Mouse (Mus musculus) stomach, embryonic 14.5 days (tissue): ENCODE data around the gene Jun. TPM values are rescaled to one million over a fixed set of nuclear protein-coding genes. Genes with fewer than 3 reads are reported as not detected.

Source experiments
- ATAC-seq: fragments of 200-750 bp; cut with Nextera tagmentation; 2 replicates; pipeline ENCODE4 v1.8.0; 2017; ENCODE audit warnings: low read depth, moderate TSS enrichment; ENCODE audit not compliant: insufficient number of reproducible peaks, insufficient read depth, low FRiP score
- H3K27ac ChIP-seq: fragments of 300-500 bp; sonication (generic); 2 replicates; pipeline ENCODE4 v1.5.1; 2014; ENCODE audit warnings: mild to moderate bottlenecking, low read length, moderate library complexity, mixed read lengths
- H3K27me3 ChIP-seq: fragments of 300-500 bp; sonication (generic); 2 replicates; pipeline ENCODE4 v1.6.1; 2014; ENCODE audit warnings: low read length, control low read depth, mixed read lengths; ENCODE audit not compliant: control insufficient read depth, insufficient read depth
- H3K36me3 ChIP-seq: fragments of 300-500 bp; sonication (generic); 2 replicates; pipeline ENCODE4 v1.6.1; 2014; ENCODE audit warnings: mild to moderate bottlenecking, control low read depth, low read length, moderate library complexity, mixed read lengths; ENCODE audit not compliant: control insufficient read depth, insufficient read depth
- H3K4me1 ChIP-seq: fragments of 300-500 bp; sonication (generic); 2 replicates; pipeline ENCODE4 v1.6.1; 2014; ENCODE audit warnings: low read length, control low read depth, mixed read lengths; ENCODE audit not compliant: control insufficient read depth, insufficient read depth
- H3K4me2 ChIP-seq: fragments of 300-500 bp; sonication (generic); replicated peaks from 2 replicates; pipeline ENCODE4 v1.6.1; 2014; ENCODE audit warnings: low read depth, low read length, control low read depth
- H3K4me3 ChIP-seq: fragments of 300-500 bp; sonication (generic); 2 replicates; pipeline ENCODE4 v1.5.1; 2014; ENCODE audit warnings: low read depth, low read length, control low read depth
- H3K9ac ChIP-seq: fragments of 300-500 bp; sonication (generic); replicated peaks from 2 replicates; pipeline ENCODE4 v1.6.1; 2014; ENCODE audit warnings: low read depth, mild to moderate bottlenecking, control low read depth, low read length, moderate library complexity, mixed read lengths
- H3K9me3 ChIP-seq: fragments of 300-500 bp; sonication (generic); 2 replicates; pipeline ENCODE4 v1.6.1; 2016; ENCODE audit warnings: low read depth, low read length, control low read depth; ENCODE audit not compliant: control insufficient read depth
- WGBS: fragments of 180-500 bp; shearing (Covaris S2); extraction: QIAGEN DNeasy Blood & Tissue Kit; methylation state at CpG from one replicate; pipeline ENCODE4 v1.1.7; 2014; 5-methylcytosine and 5-hydroxymethylcytosine counted together
- polyA plus RNA-seq: library from polyadenylated mRNA; unstranded; fragments of >200 nt; fragmentation: Nextera tagmentation; extraction: Ambion mirVana; gene quantifications from 2 replicates; pipeline ENCODE4 v1.2.1, GENCODE M21; 2014

Jun gene
- polyA plus RNA-seq, 1 experiment from 2014 or later, result 55.1 TPM

- no peak overlapping the region for H3K27ac ChIP-seq
- no peak overlapping the region for H3K4me2 ChIP-seq
- H3K36me3 ChIP-seq, result no peaks in the 10 kb centered on the region
- no peaks in the 10 kb centered on the region for H3K27me3 ChIP-seq
- ATAC-seq, result no peak
- no peak overlapping the region for H3K9ac ChIP-seq
- no peaks in the 10 kb centered on the region for H3K9me3 ChIP-seq
- H3K4me1 ChIP-seq, result no peaks in the 10 kb centered on the region
- no peak overlapping the region for H3K4me3 ChIP-seq
Measured at GRCm38 (mm10) chr4:95012256-95012655, 39.8 kb downstream of the Jun start.

GRCm38 (mm10) chr4:95008175-95009057, 43.6 kb downstream of the Jun start:
- Histone ChIP-seq H3K27me3 (no peaks in the 10 kb centered on the region), H3K4me1 (no peaks in the 10 kb centered on the region), H3K9me3 (no peaks in the 10 kb centered on the region), H3K27ac (no peak overlapping the region), H3K36me3 (no peaks in the 10 kb centered on the region), H3K4me3 (no peak overlapping the region), H3K4me2 (no peak overlapping the region), H3K9ac (no peak overlapping the region)
- 44% methylated on average over 13 of the region's 13 CpGs for WGBS
- no peak for ATAC-seq

DNA sequence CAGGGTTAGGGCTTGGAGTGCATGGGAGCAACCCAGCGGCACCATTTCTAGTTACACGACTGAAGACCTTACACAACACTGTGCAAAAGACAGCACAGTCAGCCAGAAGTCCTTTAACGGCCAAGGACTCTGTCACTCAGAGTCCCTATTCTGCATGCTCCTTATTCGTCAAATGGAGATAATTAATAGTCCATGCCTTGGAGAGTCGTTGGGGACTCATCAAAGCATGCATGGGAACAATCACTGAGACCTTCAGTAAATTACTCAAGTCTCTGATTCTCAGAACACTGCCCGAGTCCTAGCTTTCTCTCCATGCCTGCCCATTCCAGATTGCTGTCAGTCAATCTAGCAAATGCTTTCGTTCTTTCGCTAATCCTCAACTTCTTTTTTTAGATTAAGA, 44.3 kb downstream of the Jun start:
- Histone ChIP-seq H3K27me3 (no peaks in the 10 kb centered on the region), H3K4me2 (no peak overlapping the region), H3K9me3 (no peaks in the 10 kb centered on the region), H3K4me3 (no peak overlapping the region), H3K9ac (no peak overlapping the region), H3K27ac (no peak overlapping the region), H3K4me1 (no peaks in the 10 kb centered on the region), H3K36me3 (no peaks in the 10 kb centered on the region)
- no peak for ATAC-seq
- 59% methylated on average over 8 of the region's 8 CpGs for WGBS

GRCm38 (mm10) chr4:95005251-95005830, 46.7 kb downstream of the Jun start:
- WGBS, result 73% methylated on average over 6 of the region's 6 CpGs
- Histone ChIP-seq H3K27me3 (no peaks in the 10 kb centered on the region), H3K4me3 (no peak overlapping the region), H3K4me2 (no peak overlapping the region), H3K9me3 (no peaks in the 10 kb centered on the region), H3K4me1 (no peaks in the 10 kb centered on the region), H3K27ac (no peak overlapping the region), H3K36me3 (no peaks in the 10 kb centered on the region), H3K9ac (no peak overlapping the region)
- no peak for ATAC-seq

DNA sequence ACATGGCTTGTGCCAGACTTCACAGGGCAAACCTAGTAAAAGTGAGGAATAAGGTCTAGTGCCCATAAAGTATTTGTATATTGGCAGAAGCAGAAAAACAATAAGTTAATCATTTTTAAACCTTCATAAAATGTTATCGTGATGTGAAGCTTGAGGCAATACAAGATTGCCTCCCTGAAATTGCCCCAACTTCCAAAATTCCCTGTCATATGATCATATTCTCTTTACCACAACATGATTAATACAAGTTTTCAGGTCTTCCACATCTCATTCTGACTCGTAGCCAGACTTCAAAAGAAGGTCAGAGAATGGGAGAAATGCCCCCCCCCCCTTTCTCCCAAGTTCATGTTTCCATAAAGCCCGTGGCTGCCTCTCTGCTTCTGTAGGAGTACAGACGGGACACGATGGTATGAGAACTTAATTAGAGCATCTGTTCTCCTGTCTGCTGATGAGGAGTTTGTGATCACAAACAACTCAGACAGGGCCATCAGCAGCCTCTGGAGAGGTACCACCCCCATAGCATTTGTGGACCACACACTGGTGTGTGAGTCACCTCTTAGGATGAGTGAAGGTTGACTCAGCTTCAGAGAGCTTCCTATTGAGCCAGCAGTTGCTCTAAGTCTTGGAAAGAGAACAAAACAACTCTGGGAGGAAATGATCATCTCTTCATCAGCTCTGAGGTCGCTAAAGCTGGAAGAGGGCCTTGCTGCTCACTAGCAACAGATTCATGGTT, 50.8 kb downstream of the Jun start:
- Histone ChIP-seq H3K9me3 (no peaks in the 10 kb centered on the region), H3K4me2 (no peak overlapping the region), H3K9ac (no peak overlapping the region), H3K4me3 (no peak overlapping the region), H3K27me3 (no peaks in the 10 kb centered on the region), H3K4me1 (no peaks in the 10 kb centered on the region), H3K27ac (no peak overlapping the region), H3K36me3 (no peaks in the 10 kb centered on the region)
- WGBS, result 60% methylated on average over 6 of the region's 6 CpGs
- ATAC-seq, result no peak

GRCm38 (mm10) chr4:95000147-95000546, 51.9 kb downstream of the Jun start:
- no peak overlapping the region for H3K27ac ChIP-seq
- no peak overlapping the region for H3K9ac ChIP-seq
- H3K27me3 ChIP-seq, result no peaks in the 10 kb centered on the region
- no peak for ATAC-seq
- H3K36me3 ChIP-seq, result no peaks in the 10 kb centered on the region
- H3K4me2 ChIP-seq, result no peak overlapping the region
- no peaks in the 10 kb centered on the region for H3K4me1 ChIP-seq
- no peaks in the 10 kb centered on the region for H3K9me3 ChIP-seq
- WGBS, result 83% methylated on average over 1 of the region's 1 CpGs
- H3K4me3 ChIP-seq, result no peak overlapping the region

DNA sequence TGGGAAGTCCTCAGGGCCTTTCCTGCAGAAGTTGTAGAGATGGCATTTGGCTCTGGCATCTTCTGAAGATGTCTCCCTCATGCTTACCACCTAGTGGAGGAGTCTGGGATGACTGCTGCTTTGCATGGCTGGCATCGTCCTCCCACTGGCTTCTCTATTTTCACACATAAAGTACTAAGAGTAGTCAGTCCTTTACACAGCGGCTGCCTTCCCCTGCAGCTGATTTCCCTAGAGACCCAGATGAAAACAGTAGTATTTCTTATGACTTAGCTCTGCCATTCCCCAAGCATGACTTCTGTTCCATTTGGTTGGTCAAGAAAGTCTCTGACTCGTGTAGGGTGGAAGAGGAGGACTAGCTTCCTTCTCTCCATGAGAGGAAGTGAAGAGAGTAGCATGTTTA, 52.8 kb downstream of the Jun start:
- Histone ChIP-seq H3K4me2 (no peak overlapping the region), H3K4me3 (no peak overlapping the region), H3K9me3 (no peaks in the 10 kb centered on the region), H3K9ac (no peak overlapping the region), H3K36me3 (no peaks in the 10 kb centered on the region), H3K27me3 (no peaks in the 10 kb centered on the region), H3K4me1 (no peaks in the 10 kb centered on the region), H3K27ac (no peak overlapping the region)
- no peak for ATAC-seq
- WGBS, result 58% methylated on average over 3 of the region's 3 CpGs
